Mouse (Mus musculus) small intestine, adult 10 weeks (tissue): ENCODE data around the gene Pramef12. TPM values are rescaled to one million over a fixed set of nuclear protein-coding genes. Genes with fewer than 3 reads are reported as not detected.

ENCODE experiments used
- polyA plus RNA-seq: library from polyadenylated mRNA; stranded (reverse); fragments of 350-450 nt; fragmentation: Illumina TruSeq; extraction: RNeasy Lipid Tissue Mini Kit (QIAGEN cat#74804); gene quantifications from one replicate; pipeline ENCODE4 v1.2.3, GENCODE M21; 2014; ENCODE audit warnings: low replicate concordance

The Pramef12 gene
- polyA plus RNA-seq: not detected

GRCm38 (mm10) chr4:144408290-144408689, at the start of gene Pramef12:
TSS of gene Pramef12 (minus strand) at chr4:144408464.

GRCm38 (mm10) chr4:144453217-144453616, 45.0 kb upstream of the Pramef12 start, which contains the start of gene Gm9944:
TSS of gene Gm9944 (minus strand) at chr4:144453317.

GRCm38 (mm10) chr4:144438672-144439071, 30.4 kb upstream of the Pramef12 start, which contains the start of gene 1700012P22Rik:
TSS of gene 1700012P22Rik (minus strand) at chr4:144438772.

GRCm38 (mm10) chr4:144377911-144378310, 30.4 kb downstream of the Pramef12 start, which contains the start of gene Pramef20:
TSS of gene Pramef20 (minus strand) at chr4:144377933.

GRCm38 (mm10) chr4:144357642-144358041, 50.6 kb downstream of the Pramef12 start, which contains the start of gene Gm13119:
TSS of gene Gm13119 (plus strand) at chr4:144357942.

Other genes with a start within 250 kb of the Pramef12 start
- gene Oog3, start 245.8 kb downstream of the Pramef12 start, polyA plus RNA-seq: not detected
- not detected for gene Oog2, start 217.7 kb downstream of the Pramef12 start, polyA plus RNA-seq
- 2.3 TPM for gene C87977, start 195.1 kb downstream of the Pramef12 start, polyA plus RNA-seq
- 0.59 TPM for gene Pramel5, start 128.0 kb downstream of the Pramef12 start, polyA plus RNA-seq
- gene Gm13128, start 78.2 kb downstream of the Pramef12 start, polyA plus RNA-seq: not detected
- not detected for gene Gm13119, start 50.5 kb downstream of the Pramef12 start, polyA plus RNA-seq
- not detected for gene Pramef20, start 30.5 kb downstream of the Pramef12 start, polyA plus RNA-seq
- gene 1700012P22Rik, start 30.3 kb upstream of the Pramef12 start, polyA plus RNA-seq: not detected
- not detected for gene Gm9944, start 44.9 kb upstream of the Pramef12 start, polyA plus RNA-seq
- not detected for gene Aadacl3, start 55.3 kb upstream of the Pramef12 start, polyA plus RNA-seq
- not detected for gene 9430007A20Rik, start 111.4 kb upstream of the Pramef12 start, polyA plus RNA-seq
- gene Gm13124, start 156.7 kb upstream of the Pramef12 start, polyA plus RNA-seq: not detected
- gene Aadacl4, start 205.2 kb upstream of the Pramef12 start, polyA plus RNA-seq: not detected